Mouse (Mus musculus) neural tube, embryonic 14.5 days (tissue): ENCODE data around the gene Stk39. TPM values are rescaled to one million over a fixed set of nuclear protein-coding genes. Genes with fewer than 3 reads are reported as not detected.
A peak's percentile ranks its signal among the peaks of the same experiment; 100 is the strongest.

Experiments
- ATAC-seq: fragments of 200-750 bp; cut with Nextera tagmentation; 2 replicates; pipeline ENCODE4 v1.8.0; 2017; ENCODE audit warnings: low read depth, mild to moderate bottlenecking, moderate TSS enrichment, moderate library complexity
- H3K27ac ChIP-seq: fragments of 300-500 bp; sonication (generic); 2 replicates; pipeline ENCODE4 v1.5.1; 2014; ENCODE audit warnings: low read depth, mild to moderate bottlenecking, control low read depth, low read length, moderate library complexity, mixed read lengths
- H3K27me3 ChIP-seq: fragments of 300-500 bp; sonication (generic); 2 replicates; pipeline ENCODE4 v1.6.1; 2014; ENCODE audit warnings: low read length; ENCODE audit not compliant: control insufficient read depth, insufficient read depth
- H3K36me3 ChIP-seq: fragments of 300-500 bp; sonication (generic); 2 replicates; pipeline ENCODE4 v1.6.1; 2014; ENCODE audit warnings: low read length, mixed read lengths; ENCODE audit not compliant: control insufficient read depth, insufficient read depth
- H3K4me1 ChIP-seq: fragments of 300-500 bp; sonication (generic); 2 replicates; pipeline ENCODE4 v1.6.1; 2014; ENCODE audit warnings: low read length; ENCODE audit not compliant: control insufficient read depth, insufficient read depth
- H3K4me2 ChIP-seq: fragments of 300-500 bp; sonication (generic); 2 replicates; pipeline ENCODE4 v1.6.1; 2014; ENCODE audit warnings: mild to moderate bottlenecking, low read depth, low read length, control low read depth
- H3K4me3 ChIP-seq: fragments of 300-500 bp; sonication (generic); 2 replicates; pipeline ENCODE4 v1.5.1; 2014; ENCODE audit warnings: low read depth, low read length, control low read depth, mixed read lengths
- H3K9ac ChIP-seq: fragments of 300-500 bp; sonication (generic); replicated peaks from 2 replicates; pipeline ENCODE4 v1.6.1; 2014; ENCODE audit warnings: low read depth, mild to moderate bottlenecking, control low read depth, low read length, mixed read lengths
- H3K9me3 ChIP-seq: fragments of 300-500 bp; sonication (generic); 2 replicates; pipeline ENCODE4 v1.6.1; 2016; ENCODE audit warnings: low read length; ENCODE audit not compliant: control insufficient read depth
- WGBS: fragments of 180-500 bp; shearing (Covaris S2); extraction: QIAGEN DNeasy Blood & Tissue Kit; methylation state at CpG from one replicate; pipeline ENCODE4 v1.1.7; 2014; 5-methylcytosine and 5-hydroxymethylcytosine counted together
- polyA plus RNA-seq: library from polyadenylated mRNA; unstranded; fragments of >200 nt; fragmentation: Nextera tagmentation; extraction: Ambion mirVana; gene quantifications from 2 replicates; pipeline ENCODE4 v1.2.1, GENCODE M21; 2014

Gene Stk39
- 37.0 and 48.5 TPM in 2 replicates for polyA plus RNA-seq

- Histone ChIP-seq H3K4me3 (peak within 1 kb of the TSS; percentile 81), H3K27me3 (0 out of 2 replicates have a peak, but pooled peaks cover 3% of the 10 kb centered on the region), H3K9me3 (no peaks in the 10 kb centered on the region), H3K36me3 (no peaks in the 10 kb centered on the region), H3K4me1 (peaks cover 3% of the 10 kb centered on the region; the same call in 1 of the 2 replicates), H3K9ac (peak within 1 kb of the TSS; percentile 92), H3K27ac (peak within 1 kb of the TSS; percentile 92), H3K4me2 (peak within 1 kb of the TSS; percentile 88)
- WGBS: under 1% methylated on average over 82 of the region's 99 CpGs
- ATAC-seq: peak; percentile 83
Measured at GRCm38 (mm10) chr2:68471759-68472550, at the start of gene Stk39. TSS of gene Stk39 (minus strand) at chr2:68472268.

DNA sequence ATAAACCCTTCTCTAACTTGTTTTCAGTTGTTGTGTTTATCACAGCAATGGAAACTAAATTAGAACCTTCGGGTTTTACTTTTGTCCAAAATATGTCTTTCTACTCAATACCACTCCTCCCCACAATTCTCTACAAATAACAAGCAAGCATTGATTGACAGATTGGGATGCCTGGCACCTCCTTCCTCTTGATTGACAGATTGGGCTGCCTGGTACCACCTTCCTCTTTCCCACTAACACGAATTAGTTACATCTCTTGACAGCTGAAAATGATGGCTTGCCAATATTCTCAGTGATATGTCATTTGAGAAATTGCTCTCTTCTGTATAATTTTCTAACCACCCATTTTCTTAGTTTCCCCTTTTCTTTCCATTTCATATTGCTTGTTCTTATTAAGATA, 43.3 kb upstream of the Stk39 start:
- Histone ChIP-seq H3K9me3 (no peaks in the 10 kb centered on the region), H3K36me3 (no peaks in the 10 kb centered on the region), H3K4me2 (no peak overlapping the region), H3K9ac (no peak overlapping the region), H3K27ac (no peak overlapping the region), H3K4me1 (no peaks in the 10 kb centered on the region), H3K4me3 (no peak overlapping the region), H3K27me3 (no peaks in the 10 kb centered on the region)
- 75% methylated on average over 2 of the region's 2 CpGs for WGBS
- ATAC-seq: no peak

GRCm38 (mm10) chr2:68503202-68503601, 31.1 kb upstream of the Stk39 start:
- Histone ChIP-seq H3K4me2 (no peak overlapping the region), H3K4me1 (peaks cover 5% of the 10 kb centered on the region; the same call in 1 of the 2 replicates), H3K27ac (no peak overlapping the region), H3K9ac (no peak overlapping the region), H3K4me3 (no peak overlapping the region), H3K27me3 (no peaks in the 10 kb centered on the region), H3K9me3 (no peaks in the 10 kb centered on the region), H3K36me3 (no peaks in the 10 kb centered on the region)
- 22% methylated on average over 2 of the region's 2 CpGs for WGBS
- ATAC-seq: peak; percentile 82

- 26% methylated on average over 4 of the region's 4 CpGs for WGBS
- Histone ChIP-seq H3K4me2 (no peak overlapping the region), H3K9me3 (no peaks in the 10 kb centered on the region), H3K27me3 (no peaks in the 10 kb centered on the region), H3K27ac (no peak overlapping the region), H3K36me3 (no peaks in the 10 kb centered on the region), H3K4me3 (no peak overlapping the region), H3K9ac (no peak overlapping the region), H3K4me1 (peaks cover 5% of the 10 kb centered on the region; the same call in 1 of the 2 replicates)
- peak; percentile 83 for ATAC-seq
Measured at GRCm38 (mm10) chr2:68502734-68503133, 30.7 kb upstream of the Stk39 start.

DNA sequence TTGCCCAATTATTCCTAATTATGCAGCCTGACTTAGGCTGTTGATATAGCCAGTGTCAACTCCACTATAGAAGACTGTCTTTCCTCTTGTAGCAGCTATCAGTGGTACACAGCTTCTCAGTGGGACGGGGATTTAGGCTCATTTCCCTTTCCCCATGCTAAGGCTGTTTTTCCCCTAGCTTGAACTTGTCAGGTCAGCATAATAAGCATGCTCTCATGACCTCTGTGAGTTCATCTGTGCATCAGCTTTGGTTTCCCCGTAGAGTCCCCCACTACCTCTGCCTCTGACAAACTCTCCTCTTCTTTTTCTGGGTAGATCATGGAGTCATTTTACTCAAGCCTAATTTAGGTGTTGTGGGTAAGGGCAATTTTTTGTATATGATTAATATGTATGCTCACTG, 30.2 kb upstream of the Stk39 start:
- Histone ChIP-seq H3K27ac (no peak overlapping the region), H3K9me3 (no peaks in the 10 kb centered on the region), H3K9ac (no peak overlapping the region), H3K27me3 (no peaks in the 10 kb centered on the region), H3K4me1 (peaks cover 5% of the 10 kb centered on the region; the same call in 1 of the 2 replicates), H3K4me2 (no peak overlapping the region), H3K36me3 (no peaks in the 10 kb centered on the region), H3K4me3 (no peak overlapping the region)
- ATAC-seq: peak; percentile 12
- 28% methylated on average over 2 of the region's 2 CpGs for WGBS

- Histone ChIP-seq H3K4me3 (no peak overlapping the region), H3K9ac (no peak overlapping the region), H3K4me2 (no peak overlapping the region), H3K27ac (no peak overlapping the region), H3K9me3 (no peaks in the 10 kb centered on the region), H3K27me3 (no peaks in the 10 kb centered on the region), H3K36me3 (no peaks in the 10 kb centered on the region), H3K4me1 (no peaks in the 10 kb centered on the region)
- ATAC-seq: no peak
- 79% methylated on average over 4 of the region's 4 CpGs for WGBS
Measured at GRCm38 (mm10) chr2:68486275-68486674, 14.2 kb upstream of the Stk39 start.

GRCm38 (mm10) chr2:68485141-68485540, 13.1 kb upstream of the Stk39 start:
- H3K36me3 ChIP-seq: no peaks in the 10 kb centered on the region
- no peaks in the 10 kb centered on the region for H3K4me1 ChIP-seq
- H3K9ac ChIP-seq: no peak overlapping the region
- H3K27ac ChIP-seq: no peak overlapping the region
- H3K4me2 ChIP-seq: no peak overlapping the region
- no peak overlapping the region for H3K4me3 ChIP-seq
- 42% methylated on average over 4 of the region's 4 CpGs for WGBS
- no peak for ATAC-seq
- H3K9me3 ChIP-seq: no peaks in the 10 kb centered on the region
- no peaks in the 10 kb centered on the region for H3K27me3 ChIP-seq

- Histone ChIP-seq H3K9me3 (no peaks in the 10 kb centered on the region), H3K9ac (no peak overlapping the region), H3K4me3 (no peak overlapping the region), H3K27ac (no peak overlapping the region), H3K27me3 (no peaks in the 10 kb centered on the region), H3K4me2 (no peak overlapping the region), H3K36me3 (no peaks in the 10 kb centered on the region), H3K4me1 (no peaks in the 10 kb centered on the region)
- WGBS: 83% methylated on average over 5 of the region's 5 CpGs
- no peak; the same call in 1 of the 2 replicates for ATAC-seq
Measured at GRCm38 (mm10) chr2:68482896-68483295, 10.8 kb upstream of the Stk39 start.

DNA sequence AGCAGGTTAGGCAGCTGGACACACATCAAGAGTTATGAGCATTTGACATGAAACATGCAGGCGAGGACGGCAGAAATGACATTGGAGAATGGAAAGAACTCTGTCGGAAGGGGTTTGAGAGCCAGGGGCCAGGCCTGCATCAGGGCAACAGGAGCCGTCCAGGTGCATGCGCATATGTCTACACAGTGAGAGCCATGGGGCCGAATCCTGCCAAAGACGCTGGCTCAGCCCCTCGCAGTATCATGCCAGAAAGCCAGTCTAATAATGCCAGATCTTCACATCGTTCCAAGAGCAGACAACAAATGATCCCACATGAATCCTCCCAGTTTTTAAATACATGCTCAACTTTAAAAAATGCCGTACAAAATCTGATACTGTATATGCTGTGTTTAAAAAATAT, 7.8 kb upstream of the Stk39 start:
- H3K4me2 ChIP-seq: no peak overlapping the region
- WGBS: 69% methylated on average over 10 of the region's 10 CpGs
- ATAC-seq: peak; percentile 69; the same call in 1 of the 2 replicates
- H3K9ac ChIP-seq: no peak overlapping the region
- H3K4me3 ChIP-seq: no peak overlapping the region
- no peaks in the 10 kb centered on the region for H3K36me3 ChIP-seq
- H3K27me3 ChIP-seq: no peaks in the 10 kb centered on the region
- H3K4me1 ChIP-seq: no peaks in the 10 kb centered on the region
- no peaks in the 10 kb centered on the region for H3K9me3 ChIP-seq
- H3K27ac ChIP-seq: no peak overlapping the region
